Mouse (Mus musculus): ENCODE measurements at regions not wholly inside any gene's neighbourhood (a gene's known extent, or its start where the extent isn't known, plus 50 kb on each side); places are given as distances from the start of the nearest gene placed in this dataset.

DNA sequence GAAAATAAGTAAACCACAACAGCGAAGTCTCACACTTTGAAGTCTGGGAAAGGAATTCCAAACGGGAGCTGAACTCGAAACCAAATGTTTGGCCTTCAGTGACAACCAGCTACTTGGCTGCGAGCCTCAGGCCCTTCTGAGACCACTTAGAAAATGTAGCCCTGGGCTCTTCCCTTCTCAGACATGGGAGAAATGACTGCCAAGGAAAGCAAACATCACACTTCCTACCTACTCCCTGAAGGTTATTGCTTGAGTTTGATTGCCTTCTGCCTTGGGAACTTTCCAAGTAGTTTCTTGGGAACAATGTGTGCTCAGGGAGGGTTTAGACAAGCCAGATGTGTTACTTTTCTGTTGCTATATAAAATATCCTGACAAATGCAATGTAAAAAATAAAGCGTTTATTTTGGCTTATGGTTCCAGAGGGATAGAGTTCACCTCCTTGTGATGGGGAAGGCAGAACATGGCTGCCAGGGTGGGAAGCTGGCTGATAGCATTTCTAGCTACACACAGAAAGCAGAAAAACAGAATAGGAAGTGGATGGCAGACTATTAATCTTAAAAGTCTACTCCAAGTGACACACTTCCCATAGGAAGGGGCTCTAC is 194.8 kb upstream of the Rack1 start:
- no peak for DNase-seq

DNA sequence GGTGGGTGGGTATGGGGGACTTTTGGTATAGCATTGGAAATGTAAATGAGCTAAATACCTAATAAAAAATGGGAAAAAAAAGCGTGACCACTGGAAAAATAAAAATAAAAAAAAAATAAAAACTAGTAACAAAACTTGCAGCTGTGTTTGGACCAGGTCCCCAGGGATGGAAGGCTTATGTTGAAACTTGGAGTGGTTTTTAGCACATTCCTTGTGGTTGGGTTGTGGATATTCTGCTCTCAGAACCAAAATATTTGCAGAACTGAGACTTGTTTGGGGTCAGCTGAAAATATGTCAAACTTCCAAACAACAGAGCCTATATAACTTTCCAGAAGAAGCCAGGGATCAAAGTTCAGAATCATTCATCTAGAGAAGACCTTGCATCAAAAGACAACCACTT is 199.0 kb upstream of the Rack1 start:
- no peak for DNase-seq

DNA sequence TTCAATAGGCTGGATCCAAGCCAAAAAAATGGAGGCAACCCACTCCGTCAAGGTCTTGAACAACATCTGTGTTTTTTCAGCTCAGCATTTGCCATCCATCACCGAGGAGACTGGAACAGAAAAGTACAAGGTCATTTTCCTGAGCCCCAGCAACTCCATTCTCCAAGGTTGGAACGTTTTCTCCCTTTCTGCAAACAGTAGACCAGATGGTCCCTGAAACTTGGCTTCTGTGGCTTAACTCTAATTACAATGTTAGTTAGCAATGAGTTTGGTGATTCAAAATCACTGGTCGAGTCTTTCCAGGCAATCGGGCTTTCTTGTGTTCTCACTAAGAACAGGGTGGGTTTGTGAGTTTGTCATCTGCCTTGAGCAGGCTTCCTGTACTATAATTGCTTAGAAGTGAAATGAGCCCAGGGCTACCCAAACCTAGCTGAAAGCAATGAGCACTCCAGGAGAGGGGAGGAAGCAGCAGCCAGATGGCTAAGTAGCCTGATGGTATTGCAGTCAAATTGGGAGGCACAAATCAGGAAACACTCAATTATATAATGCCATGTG is 200.5 kb upstream of the Rack1 start:
- no peak for DNase-seq

DNA sequence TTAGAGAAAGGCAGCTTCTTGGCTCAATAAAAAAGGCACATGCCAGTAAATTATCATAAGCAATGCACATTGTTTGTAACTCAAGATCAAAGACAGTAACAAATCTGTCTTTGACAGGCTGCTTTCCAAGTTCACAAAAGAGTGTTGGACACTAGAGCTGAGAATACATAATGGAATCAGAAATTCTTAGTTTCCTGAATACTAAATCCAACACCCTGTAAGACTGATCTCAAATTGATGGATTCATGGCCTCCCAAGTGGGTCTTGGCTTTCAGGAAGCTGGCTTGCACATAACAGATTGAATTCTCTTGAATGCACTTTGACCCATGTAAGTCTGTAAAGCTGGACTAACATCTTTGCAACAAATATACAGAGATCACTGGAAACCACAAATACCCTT is 201.1 kb upstream of the Rack1 start:
- no peak for DNase-seq

DNA sequence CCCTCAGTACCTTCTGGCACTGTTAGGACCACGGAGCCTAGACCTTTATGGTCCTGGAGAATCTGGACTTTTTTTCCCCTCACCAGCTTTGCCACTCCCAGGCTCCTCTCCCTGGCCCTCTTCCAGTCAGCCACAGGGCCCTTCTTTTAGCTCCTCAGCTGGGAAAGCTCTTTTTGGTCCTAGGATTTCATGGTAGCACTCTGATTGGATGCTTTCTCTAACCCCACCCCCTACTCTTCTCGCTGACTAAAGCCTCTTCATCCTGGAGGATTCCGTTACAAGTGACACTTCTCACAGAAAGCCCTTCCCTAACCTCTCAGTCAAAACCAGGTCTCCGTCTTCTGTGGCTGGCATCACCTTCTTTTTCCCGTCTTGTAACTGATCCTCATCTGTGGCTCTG is 205.7 kb upstream of the Rack1 start:
- no peak for DNase-seq

DNA sequence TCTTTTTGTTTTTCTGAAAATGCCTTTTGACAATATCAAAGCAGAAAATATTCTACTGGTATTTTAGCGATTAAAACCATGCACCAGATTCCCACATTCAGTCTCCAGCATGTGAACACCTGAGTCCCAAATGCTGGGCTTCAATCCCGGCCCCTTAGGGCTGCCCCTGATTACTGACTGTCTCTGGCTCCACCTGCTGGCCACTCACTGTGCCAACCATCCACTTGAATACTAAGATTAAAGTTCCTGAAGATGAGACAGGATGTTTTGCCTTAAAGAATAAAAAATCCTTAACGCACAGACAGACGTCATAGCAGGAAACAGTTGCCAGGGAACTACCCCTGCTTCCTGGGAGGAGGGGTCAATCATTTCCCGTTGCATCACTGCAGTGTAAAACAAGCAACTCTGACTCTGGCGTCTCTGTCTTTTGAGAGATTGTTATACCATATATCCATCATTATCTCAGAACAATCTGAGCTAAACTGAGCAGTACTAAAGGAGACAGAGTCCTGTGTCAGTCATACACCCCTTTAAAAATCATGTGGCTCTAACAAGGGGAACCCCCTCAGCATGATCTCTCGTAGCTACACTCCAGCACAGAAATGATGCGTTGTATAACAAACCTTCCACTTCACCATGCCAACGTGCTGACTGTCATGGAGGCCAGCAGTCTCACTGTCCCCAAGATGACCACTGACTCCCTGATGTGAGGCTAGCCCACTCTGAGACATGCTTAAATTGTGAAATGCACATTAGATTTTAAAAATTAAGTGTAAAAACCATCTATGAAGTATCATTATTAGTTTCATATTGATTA is 211.1 kb upstream of the Rack1 start:
- DNase-seq = peak; percentile 62

DNA sequence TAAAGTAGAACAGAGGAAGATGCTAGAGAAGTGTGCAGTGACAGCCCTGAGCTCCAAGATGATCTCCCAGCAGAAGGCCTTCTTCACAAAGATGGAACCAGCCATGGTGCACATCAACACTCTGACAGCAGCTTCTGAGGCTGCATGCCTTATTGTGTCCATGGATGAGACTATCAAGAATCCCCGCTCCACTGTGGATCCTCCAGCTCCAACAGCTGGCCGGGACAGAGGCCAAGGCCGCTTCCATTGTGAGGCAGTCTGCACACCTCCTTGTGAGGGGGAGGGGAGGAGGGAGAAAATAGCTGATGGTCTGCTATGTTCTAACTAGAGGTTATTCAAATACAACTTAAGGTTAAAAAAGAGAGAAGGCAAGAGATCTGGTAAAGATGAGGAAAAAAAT is 231.4 kb upstream of the Rack1 start:
- DNase-seq = no peak

DNA sequence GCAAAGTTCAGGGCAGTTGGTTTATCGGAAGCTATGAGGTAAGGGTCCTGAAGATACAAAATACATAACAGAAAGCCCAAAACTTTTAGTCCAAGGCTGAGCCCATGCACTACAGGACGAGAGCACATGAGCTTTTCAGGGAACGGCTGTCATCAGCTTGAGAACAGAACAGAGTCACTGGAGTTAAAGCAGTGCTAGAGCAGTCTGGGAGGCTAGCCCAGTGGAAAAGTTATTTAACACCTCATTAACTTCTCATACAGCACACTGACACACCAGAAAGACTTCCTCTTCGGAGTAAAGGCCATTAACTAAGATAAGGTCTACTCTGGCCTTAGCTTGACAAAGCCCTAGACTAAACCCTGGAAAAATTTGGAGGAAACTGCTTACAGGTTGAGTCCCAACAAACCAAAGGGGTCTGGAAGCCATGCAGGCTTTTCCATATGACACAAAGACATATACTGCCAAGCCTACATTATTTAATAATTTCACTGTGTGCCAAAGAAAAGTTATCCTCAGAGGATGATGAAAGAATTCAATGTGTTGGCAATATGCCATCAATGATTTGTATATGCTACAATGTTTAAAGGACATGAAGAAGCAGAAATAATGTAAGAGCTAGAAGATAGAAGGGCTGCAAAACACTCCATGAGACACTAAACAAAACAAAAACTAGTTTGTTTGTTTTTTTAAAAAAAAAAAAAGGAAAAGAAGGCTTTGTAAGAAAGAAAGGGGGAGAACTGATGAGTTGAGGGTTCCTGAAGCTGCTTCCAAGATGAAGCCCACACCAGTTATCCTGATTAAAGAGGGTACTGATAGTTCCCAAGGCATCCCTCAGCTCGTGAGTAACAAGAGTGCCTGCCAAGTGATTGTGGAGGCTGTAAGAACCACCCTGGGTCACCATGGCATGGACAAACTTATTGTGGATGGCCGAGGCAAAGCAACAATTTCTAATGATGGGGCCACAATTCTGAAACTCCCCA is 232.3 kb upstream of the Rack1 start:
- no peak for DNase-seq

DNA sequence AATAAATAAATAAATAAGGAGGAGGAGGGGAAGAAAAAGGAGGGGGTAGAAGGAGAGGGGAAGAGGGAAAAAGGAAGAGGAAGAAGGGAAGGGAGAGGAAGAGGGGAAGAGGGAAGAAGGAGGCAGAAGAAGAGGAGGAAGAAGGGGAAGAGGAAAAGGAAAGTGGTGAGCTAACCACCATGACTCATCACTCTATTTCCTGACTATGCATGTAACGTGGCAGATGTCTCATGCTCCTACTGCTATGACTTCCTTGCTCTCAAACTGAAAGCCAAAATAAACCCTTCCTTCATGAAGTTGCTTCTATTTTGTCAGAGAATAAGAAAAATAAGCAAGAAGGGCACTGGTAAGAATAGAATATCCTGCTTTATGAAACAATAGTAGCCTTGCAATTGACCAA is 242.1 kb upstream of the Rack1 start:
- no peak for DNase-seq

DNA sequence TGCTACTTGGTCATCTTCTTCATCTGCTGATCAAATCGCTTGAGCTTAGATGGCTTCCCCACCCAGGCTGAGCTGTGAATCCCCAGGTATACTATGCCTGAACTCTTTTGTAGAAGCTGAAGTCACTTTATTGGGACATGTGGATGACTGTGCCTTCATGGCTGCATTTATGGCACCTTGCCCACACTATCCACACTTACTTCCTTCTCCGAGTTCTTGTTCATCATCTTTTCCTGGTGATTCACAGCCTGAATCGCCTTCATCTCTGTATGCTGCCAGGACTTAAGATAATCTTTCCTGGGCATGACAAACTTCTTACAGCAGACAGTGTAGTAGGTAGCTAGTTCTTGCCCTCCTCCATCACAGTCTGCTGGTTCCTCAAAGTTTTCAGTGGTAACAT is 248.1 kb upstream of the Rack1 start:
- no peak for DNase-seq

DNA sequence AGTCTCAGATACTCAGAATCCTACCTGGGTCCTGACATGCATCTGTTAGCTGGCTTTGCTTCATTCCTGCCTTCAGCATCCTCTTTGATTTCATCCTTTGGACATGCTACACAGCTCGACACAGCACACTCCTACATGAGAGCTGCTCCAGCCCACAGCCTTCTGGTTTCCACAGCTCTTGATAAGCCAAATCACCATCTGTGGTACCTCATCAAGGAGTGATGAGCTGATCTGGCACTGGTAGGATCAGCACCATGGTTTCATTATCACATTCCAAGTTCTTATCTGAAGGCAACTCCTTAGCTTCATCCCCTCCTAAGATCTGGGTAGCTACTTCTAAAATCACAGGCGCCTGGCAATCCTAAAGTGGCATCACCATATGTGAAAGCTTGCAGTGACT is 248.9 kb upstream of the Rack1 start:
- DNase-seq = no peak

DNA sequence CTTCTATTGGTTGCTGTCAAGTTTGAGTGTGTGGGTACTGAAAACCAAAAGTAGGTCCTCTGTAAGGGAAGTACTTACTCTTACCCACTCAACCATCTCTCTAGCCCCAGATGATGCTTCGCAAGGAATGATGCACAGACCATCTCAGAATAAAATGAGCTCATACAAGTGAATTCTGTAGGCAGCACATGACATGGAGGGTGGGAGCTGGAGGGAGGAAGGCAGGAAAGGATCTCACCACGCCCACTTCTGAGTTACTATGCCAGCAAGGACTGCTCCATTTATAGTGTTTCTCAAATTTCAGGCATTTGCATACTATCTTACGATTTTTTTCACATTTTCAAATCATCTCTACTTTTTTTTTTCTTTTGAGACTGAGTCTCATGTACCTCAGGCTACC is 273.8 kb upstream of the Rack1 start:
- no peak for DNase-seq

DNA sequence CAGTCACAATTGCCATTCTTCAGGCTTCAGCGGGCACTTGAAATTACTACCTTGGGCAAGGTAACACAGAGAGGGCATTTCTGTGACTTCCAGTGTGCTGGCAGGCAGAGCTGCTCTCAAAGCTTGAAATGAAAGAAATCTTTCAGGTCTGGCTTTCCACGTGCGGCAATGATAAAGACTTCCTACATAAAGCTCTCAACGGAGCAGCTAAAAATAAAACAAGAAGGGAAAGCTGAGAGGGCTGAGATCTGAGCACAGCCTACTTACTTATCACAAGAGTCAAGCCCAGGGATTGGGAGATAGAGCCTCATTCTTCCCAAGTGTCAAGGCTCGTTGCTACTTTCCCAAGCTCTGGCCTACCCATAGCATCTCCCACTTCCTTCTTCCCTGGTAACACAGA is 274.6 kb upstream of the Rack1 start:
- no peak for DNase-seq

DNA sequence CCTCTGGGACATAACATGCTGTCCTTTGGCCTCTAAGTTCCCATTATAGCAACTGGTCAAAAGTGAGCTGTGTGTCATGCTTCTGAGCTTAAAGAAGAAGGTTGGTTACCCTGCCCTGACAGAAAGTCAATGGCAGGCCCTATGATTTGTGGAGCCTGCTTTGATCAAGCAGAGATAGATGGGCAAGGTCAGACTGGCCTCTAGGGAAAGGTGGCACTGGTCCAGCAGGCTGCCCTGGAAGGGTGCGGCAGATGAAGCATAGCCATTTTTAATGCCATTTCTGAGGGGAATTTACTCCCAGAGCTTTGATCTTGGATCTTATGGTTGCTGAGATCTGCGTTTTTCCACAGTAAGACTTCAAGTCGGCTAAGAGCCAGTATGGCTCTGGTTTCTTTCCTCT is 293.2 kb upstream of the Rack1 start:
- DNase-seq = no peak

DNA sequence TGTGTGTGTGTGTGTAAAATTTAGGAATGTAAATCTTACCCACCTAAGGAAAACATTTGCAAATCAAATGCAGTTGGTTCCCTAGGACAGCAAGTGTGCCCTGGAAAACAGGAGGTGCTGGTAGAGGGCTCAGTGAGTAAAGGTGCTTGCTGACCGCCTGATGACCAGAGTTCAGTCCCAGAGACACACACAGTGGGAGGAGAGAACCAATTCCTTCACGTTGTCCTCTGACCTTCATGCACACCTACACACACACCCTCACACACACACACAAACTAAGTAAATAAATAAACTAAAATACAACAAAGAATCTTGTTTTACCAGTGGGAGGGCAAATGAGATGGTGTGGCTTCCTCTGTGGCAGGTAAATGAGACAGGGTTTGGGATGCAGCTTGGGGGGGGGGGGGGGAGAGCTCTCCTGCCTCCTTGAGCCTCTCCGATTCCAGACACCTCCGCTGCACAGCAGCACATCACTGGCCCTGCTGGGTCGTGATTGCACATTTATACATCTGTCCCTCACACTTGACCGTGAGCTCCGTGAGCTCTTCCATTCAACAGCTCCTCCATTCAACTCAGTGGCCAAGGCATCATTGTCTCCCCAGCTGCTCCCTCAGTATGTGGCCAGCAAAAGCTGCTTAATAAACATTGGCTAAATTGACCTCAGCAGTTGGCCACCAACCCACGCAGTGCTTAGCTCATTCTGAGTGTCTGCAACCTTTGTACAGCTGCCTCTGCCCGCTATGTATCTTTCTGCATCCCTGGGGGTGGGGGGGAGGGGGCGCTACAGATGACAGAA is 297.9 kb upstream of the Rack1 start:
- DNase-seq = no peak

DNA sequence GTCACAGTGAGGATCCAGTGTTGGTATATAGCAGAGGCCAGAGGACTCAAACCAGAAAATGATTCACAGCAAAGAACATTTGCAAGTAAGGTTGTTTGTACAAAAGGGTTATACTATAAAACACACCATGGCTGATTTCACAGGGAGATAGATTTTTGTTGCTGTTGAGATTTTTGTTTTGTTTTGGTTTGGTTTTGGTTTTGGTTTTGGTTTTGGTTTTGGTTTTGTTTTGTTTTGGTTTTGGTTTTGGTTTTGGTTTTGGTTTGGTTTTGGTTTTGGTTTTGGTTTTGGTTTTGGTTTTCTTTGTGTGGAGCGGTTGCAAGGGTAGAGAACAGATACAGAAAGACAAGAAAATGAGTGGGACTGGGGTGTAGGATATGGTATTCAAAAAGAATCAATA is 301.1 kb upstream of the Rack1 start:
- no peak for DNase-seq

DNA sequence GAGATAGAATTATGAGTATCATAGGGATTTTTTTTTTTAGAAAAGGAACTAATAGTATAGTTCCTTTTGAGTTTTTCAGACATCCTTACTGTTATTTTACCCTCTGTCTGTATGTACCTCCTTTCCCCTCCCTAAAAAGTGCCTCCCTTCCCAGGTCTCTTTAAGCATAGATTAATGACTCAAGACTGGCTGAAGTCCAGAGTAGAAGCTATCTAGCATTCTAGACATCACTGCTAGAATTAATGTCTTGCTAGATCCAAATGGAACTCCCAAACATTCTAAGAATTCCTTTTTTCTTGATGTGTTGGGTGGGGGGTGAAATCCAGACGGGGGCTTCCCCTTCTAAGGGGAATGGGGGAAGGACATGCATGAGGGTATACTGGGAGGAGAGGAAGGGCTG is 311.8 kb upstream of the Rack1 start:
- DNase-seq = no peak

DNA sequence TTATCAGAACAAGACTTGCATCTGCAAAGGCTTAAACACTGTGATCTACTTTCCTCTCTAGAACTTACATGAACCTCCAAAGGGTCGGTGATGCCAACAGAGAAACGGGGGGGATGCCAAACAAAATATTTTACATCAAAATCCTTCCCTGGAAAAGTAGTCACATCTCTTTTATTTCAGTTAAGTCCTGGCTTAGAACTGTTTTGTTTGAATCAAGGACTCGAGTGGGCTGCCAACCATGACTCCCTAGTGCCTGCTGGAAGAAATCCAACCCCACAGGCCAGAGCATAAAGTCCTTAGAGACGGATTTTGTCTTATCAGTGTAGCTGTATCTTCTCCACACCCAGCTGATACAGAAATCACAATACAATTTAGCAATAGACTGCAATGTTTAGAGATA is 336.1 kb upstream of the Rack1 start:
- no peak for DNase-seq

DNA sequence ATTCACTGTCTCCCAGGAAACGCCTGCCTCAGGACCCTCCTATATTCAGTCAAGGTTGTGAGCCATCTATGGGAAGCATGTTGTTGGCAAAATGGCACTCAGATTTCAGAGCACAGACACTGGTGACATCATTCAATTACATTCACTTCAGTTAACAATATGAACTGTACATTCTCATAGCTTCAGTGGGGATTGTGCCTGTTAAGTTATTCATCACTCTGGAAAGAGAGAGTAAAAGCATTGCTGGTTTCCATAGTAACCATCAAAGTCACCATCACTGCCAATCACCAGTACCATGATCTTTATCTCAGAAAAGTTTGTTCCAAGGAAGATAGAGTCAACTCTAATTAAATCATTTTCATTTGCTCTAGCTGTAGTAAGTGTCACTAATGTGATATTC is 350.2 kb upstream of the Rack1 start:
- no peak for DNase-seq

DNA sequence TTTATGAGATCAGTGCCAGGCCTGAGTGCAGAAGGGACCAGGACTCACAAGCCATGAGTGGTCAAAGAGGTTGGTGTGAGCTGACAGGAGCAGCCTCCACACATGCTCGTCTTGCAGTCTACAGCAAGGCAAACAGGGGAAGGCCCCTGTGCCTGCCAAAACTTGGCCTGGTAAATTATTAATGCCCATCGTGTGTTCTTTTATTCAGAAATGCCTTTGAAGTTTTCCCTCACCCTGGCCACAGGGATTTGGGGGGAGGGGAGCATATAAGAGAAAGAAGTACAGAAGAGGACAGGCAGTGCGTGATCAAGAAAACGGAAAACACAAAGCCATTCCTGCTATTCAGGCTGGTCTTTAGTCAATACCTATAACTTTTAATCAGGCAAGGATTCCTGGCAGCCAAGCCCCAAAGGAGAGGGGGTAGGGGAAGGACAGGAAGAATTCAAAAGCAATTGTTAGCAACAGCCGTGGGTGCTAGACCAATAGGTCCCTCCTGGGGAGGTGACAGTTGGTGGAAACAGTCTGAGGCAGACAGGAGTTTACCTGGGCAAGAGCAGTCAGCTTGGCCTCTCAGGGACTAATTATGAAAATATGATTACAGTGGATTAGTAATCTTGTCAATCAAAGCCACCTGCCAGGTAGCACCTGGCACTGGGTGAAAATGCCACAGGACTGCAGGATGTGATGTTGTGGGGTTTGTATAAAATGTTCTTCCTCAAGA is 357.4 kb upstream of the Rack1 start:
- DNase-seq = no peak

DNA sequence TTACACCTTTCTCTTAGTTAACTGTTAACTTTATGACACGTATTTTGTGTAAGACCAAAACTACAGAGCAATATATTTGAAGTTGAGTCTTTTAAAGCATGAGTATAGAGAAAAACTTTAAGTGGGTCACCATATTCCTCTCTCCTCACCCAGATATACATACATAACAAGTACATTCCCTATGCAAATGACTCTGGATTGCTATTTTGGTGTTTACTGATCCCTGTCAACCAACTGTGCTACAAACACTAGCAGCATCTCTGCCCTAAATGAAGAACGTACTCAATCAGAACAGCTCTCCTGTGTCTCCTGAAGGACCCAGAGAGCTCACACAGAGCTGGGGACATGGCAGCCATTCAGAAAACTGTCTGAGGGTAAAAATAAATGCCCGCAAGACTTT is 363.4 kb upstream of the Rack1 start:
- no peak for DNase-seq

DNA sequence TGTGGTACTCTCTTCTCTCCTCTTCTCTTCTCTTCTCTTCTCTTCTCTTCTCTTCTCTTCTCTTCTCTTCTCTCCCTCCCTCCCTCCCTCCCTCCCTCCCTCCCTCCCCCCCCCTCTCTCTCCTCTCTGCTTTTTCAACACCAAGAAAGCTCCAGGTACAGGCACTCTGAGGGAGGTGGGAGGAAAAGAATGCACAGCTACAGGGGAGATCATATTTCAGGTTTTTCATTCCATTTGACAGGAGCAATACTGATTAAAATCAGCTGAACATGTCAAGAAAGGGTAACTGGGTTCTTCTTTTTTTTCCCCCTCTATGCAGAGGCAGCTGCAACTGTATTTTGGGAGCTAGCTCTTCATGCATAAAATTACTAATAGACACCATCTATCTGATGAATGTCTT is 368.8 kb upstream of the Rack1 start:
- no peak for DNase-seq

Data from thymus, postnatal 4 days (tissue).